Mouse (Mus musculus): ENCODE results near the gene Anks1b.

GRCm38 (mm10) chr10:90738475-90738874 is 865.2 kb downstream of the Anks1b start:
- TF ChIP-seq POLR2A (IDR thresholded peaks at IDR 0.05; ENCODE audit: low read depth, low read length) (no peak), CTCF (conservative IDR thresholded peaks at IDR 0.05; ENCODE audit: insufficient read depth, insufficient read length, low read depth, low read length) (no peak)

All from kidney, adult 2 months (tissue).